Mouse (Mus musculus) heart, adult 2 months (tissue): ENCODE measurements around the gene Cog5. TPM values are rescaled to one million over a fixed set of nuclear protein-coding genes. Genes with fewer than 3 reads are reported as not detected.

Experiments
- DNase-seq, 2 experiments: peaks; one replicate each; pipeline ENCODE4 v3.0.0; 2021
- H3K27ac ChIP-seq: fragments of 200-600 bp; 2 replicates; pipeline ENCODE4 v1.8.1; 2022
- H3K27me3 ChIP-seq: fragments of 200-500 bp; 2 replicates; pipeline ENCODE4 v1.6.1; 2012; ENCODE audit warnings: mild to moderate bottlenecking, low read length, inconsistent platforms, mixed read lengths; ENCODE audit not compliant: control insufficient read depth, insufficient read depth
- H3K36me3 ChIP-seq: fragments of 200-500 bp; 2 replicates; pipeline ENCODE4 v1.6.1; 2012; ENCODE audit warnings: low read length, inconsistent platforms; ENCODE audit not compliant: control insufficient read depth, insufficient read depth
- H3K4me1 ChIP-seq: fragments of 200-500 bp; 2 replicates; pipeline ENCODE4 v1.6.1; 2011; ENCODE audit warnings: low read length; ENCODE audit not compliant: control insufficient read depth, insufficient read depth
- H3K4me3 ChIP-seq: fragments of 200-600 bp; 2 replicates; pipeline ENCODE4 v1.8.1; 2022
- H3K79me2 ChIP-seq: fragments of 200-500 bp; replicated peaks from 2 replicates; pipeline ENCODE4 v1.6.1; 2012; ENCODE audit warnings: mild to moderate bottlenecking, inconsistent platforms, low read length, moderate library complexity, mixed read lengths; ENCODE audit not compliant: control insufficient read depth, insufficient read depth
- H3K9ac ChIP-seq: fragments of 200-500 bp; 2 replicates; pipeline ENCODE4 v1.6.1; 2012; ENCODE audit warnings: low read depth, mild to moderate bottlenecking, control low read depth, inconsistent platforms, low read length, mixed read lengths
- CTCF ChIP-seq: fragments of 200-600 bp; IDR thresholded peaks from 2 replicates; pipeline ENCODE4 v1.8.1; 2022; ENCODE audit warnings: antibody characterized with exemption, mild to moderate bottlenecking, moderate library complexity
- EP300 ChIP-seq: fragments of 200-500 bp; IDR thresholded peaks from 2 replicates; pipeline ENCODE4 v1.6.1; 2011; ENCODE audit warnings: low read depth, low read length, control low read depth; ENCODE audit not compliant: insufficient read depth
- POLR2A ChIP-seq: fragments of 200-500 bp; IDR thresholded peaks from 2 replicates; pipeline ENCODE4 v1.6.1; 2011; ENCODE audit warnings: mild to moderate bottlenecking, low read depth, low read length, control low read depth; ENCODE audit not compliant: insufficient read depth
- WGBS: fragments of 180-500 bp; shearing (Covaris S2); methylation state at CpG from one replicate; pipeline ENCODE4 v1.1.7; 2018; 5-methylcytosine and 5-hydroxymethylcytosine counted together
- intact Hi-C: fragments of 180-260 bp; cut with DNase I; formaldehyde crosslinking; loops from one replicate; pipeline ENCODE4 v1.15.1; 2025
- polyA plus RNA-seq: library from polyadenylated mRNA; depleted of rRNA; stranded (reverse); fragments of >200 nt; gene quantifications from 2 replicates; pipeline ENCODE4 v1.2.3, GENCODE M21; 2012
- total RNA-seq, 2 experiments: library from RNA; stranded (reverse); gene quantifications; 2 replicates each; pipeline ENCODE4 v1.2.3; 2021

Gene Cog5
- total and polyA plus RNA-seq, 3 experiments, result 24.7 to 58.3 (median 55.8) TPM

DNA sequence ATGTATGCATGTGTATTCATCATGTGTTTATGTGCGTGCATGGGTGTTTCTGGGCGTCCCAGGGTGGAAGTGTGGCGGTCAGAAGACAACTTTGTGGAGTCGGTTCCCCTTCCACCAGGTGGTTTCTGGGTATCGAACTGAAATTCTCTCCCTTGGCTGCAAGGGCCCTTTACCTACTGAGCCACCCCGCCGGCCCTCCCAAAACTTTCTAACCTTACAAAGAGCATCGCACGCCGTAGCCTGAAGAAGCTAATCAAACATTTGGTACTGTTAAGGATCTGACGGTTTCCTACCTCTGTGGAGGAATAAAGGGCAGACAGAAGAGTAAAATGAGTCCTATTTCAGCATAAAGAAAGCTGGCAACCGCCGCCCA lies 20.7 kb upstream of the Cog5 start:
- H3K27ac ChIP-seq, result peak overlapping the region; percentile 86
- 6% methylated on average over 13 of the region's 13 CpGs for WGBS
- no peaks in the 10 kb centered on the region for H3K79me2 ChIP-seq
- intact Hi-C loops, result loop anchor here (1.0 kb wide), 1 partner anchor 20 kb away; the partner anchor contains the start of genes Cog5 and Dus4l
- DNase-seq, result peak in 1 of 2 experiments; percentile 42
- no peaks in the 10 kb centered on the region for H3K27me3 ChIP-seq
- peak overlapping the region; percentile 96 for H3K9ac ChIP-seq
- H3K4me3 ChIP-seq, result peak overlapping the region; percentile 82
- TF ChIP-seq EP300 (no peak), POLR2A (no peak), CTCF (no peak)
- peaks cover 7% of the 10 kb centered on the region; the same call in 1 of the 2 replicates for H3K36me3 ChIP-seq
- peaks cover 1% of the 10 kb centered on the region for H3K4me1 ChIP-seq

DNA sequence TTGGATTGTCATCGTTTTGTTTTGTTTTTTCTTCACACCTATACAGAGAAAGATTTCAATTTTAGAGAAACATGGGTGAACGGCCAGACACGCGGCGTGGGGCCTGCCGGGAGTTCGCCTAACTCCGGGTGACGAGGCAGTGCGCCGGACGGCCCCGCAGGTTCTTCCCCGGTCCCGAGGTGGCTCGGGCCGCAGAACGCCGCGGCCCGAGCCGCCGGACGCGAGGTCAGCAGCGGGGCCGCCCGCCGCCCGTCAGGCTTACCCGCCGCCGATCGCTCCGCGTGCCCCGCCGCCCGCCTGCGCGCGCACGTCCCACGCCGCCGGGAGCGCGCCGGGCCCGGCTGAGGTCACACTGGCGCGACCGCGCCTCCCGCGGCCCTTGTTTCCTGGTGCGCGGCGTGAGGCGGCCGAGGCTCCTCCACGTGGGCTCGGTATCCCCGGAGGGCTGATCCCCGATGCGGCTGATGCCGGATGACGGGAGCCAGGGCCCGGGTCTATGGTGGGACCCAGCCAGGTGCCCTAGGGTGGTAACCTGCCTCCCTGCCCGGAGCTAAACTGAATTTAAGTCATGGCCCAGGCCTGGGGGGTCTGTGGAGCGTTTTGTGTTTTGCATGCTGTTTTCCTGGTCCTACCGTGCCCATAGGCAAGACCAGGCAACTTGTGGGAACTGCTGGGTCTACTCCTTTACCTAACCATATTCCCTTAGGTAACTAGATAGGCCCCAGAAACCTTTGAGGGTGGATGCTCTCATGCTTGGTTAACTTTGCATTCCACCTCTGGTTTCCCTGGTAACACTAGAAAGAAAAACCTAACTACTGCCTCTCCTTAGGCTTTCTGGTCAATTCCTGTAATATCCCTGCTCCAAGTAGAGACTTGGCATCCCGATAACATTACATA lies 20.1 kb upstream of the Cog5 start, which contains the start of gene Bcap29:
TSS of gene Bcap29 (minus strand) at position 316 of the 897 bp plus-strand sequence.
- TF ChIP-seq CTCF (no peak), POLR2A (0 out of 2 replicates have a peak, but pooled peaks have one; percentile 23), EP300 (no peak)
- H3K79me2 ChIP-seq, result no peaks in the 10 kb centered on the region
- peaks cover 7% of the 10 kb centered on the region; the same call in 1 of the 2 replicates for H3K36me3 ChIP-seq
- 2% methylated on average over 73 of the region's 73 CpGs for WGBS
- H3K4me1 ChIP-seq, result peaks cover 1% of the 10 kb centered on the region
- H3K4me3 ChIP-seq, result peak within 1 kb of the TSS; percentile 82
- peak; percentile 89 to 90 for DNase-seq
- peak within 1 kb of the TSS; percentile 86 for H3K27ac ChIP-seq
- H3K9ac ChIP-seq, result peak within 1 kb of the TSS; percentile 96
- intact Hi-C loops, result loop anchor here (1.0 to 5.0 kb wide), 2 partner anchors 20 to 132 kb away; partner anchors contain the start of genes Cog5 and Dus4l
- no peaks in the 10 kb centered on the region for H3K27me3 ChIP-seq

DNA sequence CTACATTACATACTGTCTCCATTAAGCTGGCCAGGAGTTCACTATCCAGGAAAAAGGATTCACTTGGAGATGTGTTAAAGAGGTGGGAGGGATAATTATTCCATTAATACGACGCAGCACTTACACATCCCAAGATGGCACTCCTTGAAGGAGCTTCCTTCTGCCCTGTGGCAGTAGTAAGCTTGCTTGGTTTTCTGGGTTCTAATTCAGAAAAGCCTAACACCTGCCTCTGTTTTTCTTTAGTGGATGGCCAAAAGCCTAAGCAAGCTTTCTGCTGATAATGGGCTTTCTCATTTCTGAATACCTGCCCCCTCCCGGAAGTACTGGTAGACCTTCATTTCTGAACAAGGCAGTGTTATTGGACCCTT lies 19.4 kb upstream of the Cog5 start:
- intact Hi-C loops, result loop anchor here (5.0 kb wide), 1 partner anchor 133 kb away; no protein-coding TSS in a partner anchor
- Histone ChIP-seq H3K36me3 (peaks cover 7% of the 10 kb centered on the region; the same call in 1 of the 2 replicates), H3K27me3 (no peaks in the 10 kb centered on the region), H3K4me1 (peaks cover 1% of the 10 kb centered on the region), H3K4me3 (no peak overlapping the region), H3K79me2 (no peaks in the 10 kb centered on the region), H3K27ac (no peak overlapping the region; the same call in 1 of the 2 replicates), H3K9ac (peak overlapping the region; percentile 96; the same call in 1 of the 2 replicates)
- TF ChIP-seq EP300 (no peak), CTCF (no peak), POLR2A (no peak)
- 96% methylated on average over 3 of the region's 3 CpGs for WGBS
- no peak for DNase-seq

DNA sequence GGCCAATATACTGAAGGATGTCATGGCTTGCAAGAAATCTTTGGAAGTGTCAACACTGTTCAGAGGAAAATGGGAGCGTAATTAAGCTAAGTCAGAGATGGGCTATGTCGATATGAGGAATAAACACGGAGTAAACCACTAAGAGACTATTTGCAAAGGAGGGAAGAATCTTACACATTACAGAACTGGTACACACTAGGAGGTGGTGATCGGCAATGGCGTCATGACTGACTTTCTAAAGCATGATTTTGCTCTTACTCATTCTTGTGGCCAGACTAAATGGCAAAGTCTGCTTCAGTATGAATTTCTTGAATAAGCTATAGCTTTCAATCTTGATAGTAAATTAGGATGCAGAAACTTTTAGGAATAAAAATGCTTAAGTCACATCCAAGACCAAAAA lies 1.1 kb upstream of the Cog5 start:
- H3K4me3 ChIP-seq, result no peak overlapping the region
- H3K27ac ChIP-seq, result no peak overlapping the region
- no peaks in the 10 kb centered on the region for H3K27me3 ChIP-seq
- peaks cover 2% of the 10 kb centered on the region for H3K4me1 ChIP-seq
- intact Hi-C loops, result loop anchor here (1.0 to 10.0 kb wide), 5 partner anchors 19 to 279 kb away; partner anchors contain the start of genes Bcap29 and Cbll1
- H3K36me3 ChIP-seq, result no peaks in the 10 kb centered on the region
- no peaks in the 10 kb centered on the region for H3K79me2 ChIP-seq
- no peak for DNase-seq
- 75% methylated on average over 5 of the region's 5 CpGs for WGBS
- TF ChIP-seq EP300 (no peak), POLR2A (no peak)
- no peak overlapping the region for H3K9ac ChIP-seq

DNA sequence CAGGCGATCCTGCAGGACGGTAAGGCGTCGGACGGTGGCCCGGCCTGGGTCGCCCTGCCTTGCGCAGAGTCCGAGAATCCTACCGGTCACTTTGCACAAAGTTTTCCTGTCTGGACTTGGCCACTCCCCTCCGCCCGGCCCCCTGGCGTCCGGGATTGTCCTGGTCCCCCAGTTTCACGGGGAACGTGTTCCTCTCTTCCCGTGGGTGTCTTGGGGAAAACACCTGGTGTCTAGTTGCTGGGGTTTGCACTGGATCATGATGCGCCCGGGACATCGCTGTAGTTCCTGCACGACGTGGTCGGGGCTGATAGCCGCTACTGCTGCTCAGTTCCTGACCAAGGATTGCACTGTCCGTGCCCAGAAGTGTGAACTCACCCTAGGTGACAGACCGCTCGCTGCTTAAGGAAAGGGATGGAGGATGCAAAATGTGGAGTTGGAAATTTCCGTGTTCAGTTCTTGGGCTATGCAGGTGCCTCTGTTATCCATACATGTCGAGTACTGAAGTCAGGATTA lies 352 bp downstream of the Cog5 start:
- Histone ChIP-seq H3K9ac (peak overlapping the region; percentile 72), H3K27ac (peak overlapping the region; percentile 97), H3K79me2 (no peaks in the 10 kb centered on the region), H3K4me1 (peaks cover 2% of the 10 kb centered on the region), H3K4me3 (peak overlapping the region; percentile 89), H3K36me3 (no peaks in the 10 kb centered on the region), H3K27me3 (no peaks in the 10 kb centered on the region)
- peak; percentile 76 for TF ChIP-seq CTCF
- TF ChIP-seq POLR2A, result no peak
- WGBS, result under 1% methylated on average over 29 of the region's 29 CpGs
- intact Hi-C loops, result loop anchor here (1.0 to 10.0 kb wide), 5 partner anchors 21 to 280 kb away; partner anchors contain the start of genes Bcap29 and Cbll1
- DNase-seq, result no peak
